10 mouse cellular contexts compared by ENCODE assay signal in the genomic region with DNA sequence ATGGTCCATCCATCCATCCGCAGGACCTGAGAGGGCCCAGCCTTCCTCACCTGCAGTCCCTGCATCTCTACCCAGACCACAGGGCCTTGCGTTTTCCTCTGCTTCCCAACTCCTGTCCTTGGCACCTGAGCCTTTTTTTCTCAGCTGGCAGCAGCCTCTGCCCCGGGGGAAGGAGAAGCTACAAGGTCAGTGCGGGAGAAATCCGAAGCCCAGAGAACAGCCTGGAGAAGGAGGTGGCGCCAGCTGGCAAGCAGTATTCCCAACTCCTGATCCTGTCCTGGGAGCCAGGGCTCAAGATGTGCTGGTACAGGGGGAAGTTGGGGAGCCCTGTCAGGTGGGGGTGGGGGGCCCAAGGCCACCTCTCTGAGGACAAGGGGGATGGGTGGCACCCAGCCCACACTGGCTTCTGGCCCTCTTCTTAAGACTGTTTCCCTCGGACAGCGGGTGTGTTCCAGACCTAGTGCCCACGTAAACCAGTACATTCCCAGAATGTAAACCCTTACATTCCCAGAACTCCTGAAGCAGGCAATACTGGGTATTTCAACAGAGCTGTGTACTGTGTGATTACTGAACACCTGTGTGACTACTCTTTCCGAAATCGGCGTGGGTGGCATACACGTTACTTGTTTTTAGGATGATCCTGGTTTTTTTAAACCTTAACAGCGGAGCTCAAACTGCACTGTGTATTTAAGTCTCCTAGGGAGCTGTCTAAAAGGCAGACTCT. TPM values are rescaled to one million over a fixed set of nuclear protein-coding genes. Genes with fewer than 3 reads are reported as not detected.
DNase-seq lines count a peak whose midpoint lies in the region; ATAC-seq and TF ChIP-seq lines count a peak whose summit lies in the region.
"Had no signal": no experiment of that assay in that cellular context is flagged by ENCODE, and none has a peak within 500 bp of the region (broad histone marks: within the 10 kb centered on the region; RNA-seq: fewer than 3 reads in every experiment).

No protein-coding gene starts in this region.

- no peak for ATAC-seq in forebrain, embryonic 13.5 days
- no peak for ATAC-seq in forebrain, embryonic 14.5 days
- no peak for ATAC-seq in stomach, postnatal 0 days (ENCODE audit: low FRiP score, low TSS enrichment)

- H3K4me2 ChIP-seq in forebrain, embryonic 13.5 days = no peak overlapping the region
- H3K4me2 ChIP-seq in forebrain, embryonic 14.5 days (ENCODE audit: low read length) = no peak overlapping the region
- H3K4me2 ChIP-seq in stomach, postnatal 0 days (replicated peaks; ENCODE audit: low read depth) = no peak overlapping the region
- H3K4me2 ChIP-seq: embryonic facial prominence, embryonic 13.5 days had no signal

- no peaks in the 10 kb centered on the region for H3K36me3 ChIP-seq in forebrain, embryonic 13.5 days (ENCODE audit: poor library complexity, severe bottlenecking)
- no peaks in the 10 kb centered on the region for H3K36me3 ChIP-seq in forebrain, embryonic 14.5 days (ENCODE audit: control insufficient read depth, insufficient read depth, low read length)
- H3K36me3 ChIP-seq in heart, embryonic 10.5 days = peaks cover 7% of the 10 kb centered on the region; the same call in 1 of the 2 replicates
- no peaks in the 10 kb centered on the region; the same call in 1 of the 2 replicates for H3K36me3 ChIP-seq in stomach, postnatal 0 days (ENCODE audit: control insufficient read depth, insufficient read depth, low read length)
- H3K36me3 ChIP-seq: embryonic facial prominence, embryonic 13.5 days had no signal

- no peak for TF ChIP-seq EP300 in stomach, postnatal 0 days (optimal IDR thresholded peaks at IDR 0.05)

- H3K4me3 ChIP-seq in forebrain, embryonic 13.5 days = no peak overlapping the region
- H3K4me3 ChIP-seq in forebrain, embryonic 14.5 days (ENCODE audit: low read depth, low read length) = no peak overlapping the region
- no peak overlapping the region for H3K4me3 ChIP-seq in heart, embryonic 10.5 days
- no peak overlapping the region for H3K4me3 ChIP-seq in stomach, postnatal 0 days (ENCODE audit: low read depth, low read length)
- H3K4me3 ChIP-seq: embryonic facial prominence, embryonic 13.5 days had no signal

- H3K27ac ChIP-seq in forebrain, embryonic 13.5 days = no peak overlapping the region
- no peak overlapping the region for H3K27ac ChIP-seq in forebrain, embryonic 14.5 days (ENCODE audit: low read depth, low read length)
- 0 out of 2 replicates have a peak overlapping the region, but pooled peaks have one; percentile 36 for H3K27ac ChIP-seq in heart, embryonic 10.5 days
- H3K27ac ChIP-seq in stomach, postnatal 0 days (replicated peaks) = peak overlapping the region; percentile 84
- H3K27ac ChIP-seq: embryonic facial prominence, embryonic 13.5 days; liver, embryonic 14.5 days had no signal

- H3K4me1 ChIP-seq in forebrain, embryonic 13.5 days = no peaks in the 10 kb centered on the region
- no peaks in the 10 kb centered on the region for H3K4me1 ChIP-seq in forebrain, embryonic 14.5 days (ENCODE audit: control insufficient read depth, insufficient read depth, low read length)
- peaks cover 46% of the 10 kb centered on the region for H3K4me1 ChIP-seq in heart, embryonic 10.5 days
- H3K4me1 ChIP-seq in stomach, postnatal 0 days (replicated peaks; ENCODE audit: control insufficient read depth, insufficient read depth) = peaks cover 22% of the 10 kb centered on the region

- H3K9ac ChIP-seq in forebrain, embryonic 13.5 days = peak overlapping the region; percentile 6; the same call in 1 of the 2 replicates
- H3K9ac ChIP-seq in forebrain, embryonic 14.5 days (ENCODE audit: low read length) = no peak overlapping the region
- H3K9ac ChIP-seq in stomach, postnatal 0 days (ENCODE audit: low read length) = 0 out of 2 replicates have a peak overlapping the region, but pooled peaks have one; percentile 8
- H3K9ac ChIP-seq: embryonic facial prominence, embryonic 13.5 days; liver, embryonic 14.5 days had no signal

- 83% methylated on average over 14 of the region's 14 CpGs for WGBS in forebrain, embryonic 13.5 days
- WGBS in forebrain, embryonic 14.5 days = 85% methylated on average over 14 of the region's 14 CpGs
- WGBS in heart, embryonic 10.5 days = 87% methylated on average over 14 of the region's 14 CpGs
- 64% methylated on average over 14 of the region's 14 CpGs for WGBS in stomach, postnatal 0 days

- no peak for DNase-seq in forebrain, embryonic 14.5 days (ENCODE audit: low spot score)
- peak; percentile 55 for DNase-seq in ovary, postnatal 36 days (ENCODE audit: low spot score)
- DNase-seq in ovary, postnatal 10 days (ENCODE audit: low spot score) = no peak
- no peak for DNase-seq in heart, embryonic 10.5 days (ENCODE audit: low spot score)
- no peak for DNase-seq in stomach, postnatal 0 days (ENCODE audit: low spot score)
- no peak for DNase-seq in adipocyte (ENCODE audit: low spot score)
- DNase-seq in right cerebral cortex, postnatal 36 days (ENCODE audit: low spot score in 2 of 2) = no peak

- no peaks in the 10 kb centered on the region for H3K9me3 ChIP-seq in forebrain, embryonic 13.5 days (replicated peaks)
- H3K9me3 ChIP-seq in forebrain, embryonic 14.5 days (replicated peaks; ENCODE audit: control insufficient read depth, low read length) = no peaks in the 10 kb centered on the region
- H3K9me3 ChIP-seq in heart, embryonic 10.5 days = no peaks in the 10 kb centered on the region
- no peaks in the 10 kb centered on the region for H3K9me3 ChIP-seq in stomach, postnatal 0 days (ENCODE audit: control insufficient read depth, low read length)
- H3K9me3 ChIP-seq: embryonic facial prominence, embryonic 13.5 days had no signal

- TF ChIP-seq CTCF in stomach, postnatal 0 days (IDR thresholded peaks at IDR 0.05; ENCODE audit: low read depth) = no peak

- no peaks in the 10 kb centered on the region for H3K27me3 ChIP-seq in forebrain, embryonic 13.5 days
- H3K27me3 ChIP-seq in forebrain, embryonic 14.5 days (replicated peaks; ENCODE audit: control insufficient read depth, insufficient read depth, low read length) = no peaks in the 10 kb centered on the region
- peaks cover 9% of the 10 kb centered on the region; the same call in 1 of the 2 replicates for H3K27me3 ChIP-seq in heart, embryonic 10.5 days (ENCODE audit: insufficient read depth, poor library complexity, severe bottlenecking)
- no peaks in the 10 kb centered on the region for H3K27me3 ChIP-seq in stomach, postnatal 0 days (ENCODE audit: control insufficient read depth, insufficient read depth, low read length)
- H3K27me3 ChIP-seq: embryonic facial prominence, embryonic 13.5 days had no signal

RNA-seq across cellular contexts. Expression of a gene that starts 9.9 kb away (rescaled TPM):
- 0.98 and 1.4 TPM in 2 replicates for polyA plus RNA-seq in forebrain, embryonic 13.5 days (2015; fragmentation: Nextera tagmentation; extraction: Ambion mirVana)
- polyA plus RNA-seq in forebrain, embryonic 14.5 days (2014; fragmentation: Nextera tagmentation; extraction: Ambion mirVana) = 1.5 and 1.8 TPM in 2 replicates
- polyA plus RNA-seq in heart, embryonic 10.5 days (2016; fragmentation: Nextera tagmentation; extraction: Ambion mirVana) = 5.8 and 9.0 TPM in 2 replicates
- polyA plus RNA-seq in stomach, postnatal 0 days (2015; fragmentation: Nextera tagmentation; extraction: Ambion mirVana) = 11.8 and 12.3 TPM in 2 replicates

RNA-seq across cellular contexts. Expression of a gene that starts 44.1 kb away (rescaled TPM):
- polyA plus RNA-seq in forebrain, embryonic 13.5 days (2015; fragmentation: Nextera tagmentation; extraction: Ambion mirVana) = 4.5 and 5.1 TPM in 2 replicates
- 4.8 and 6.2 TPM in 2 replicates for polyA plus RNA-seq in forebrain, embryonic 14.5 days (2014; fragmentation: Nextera tagmentation; extraction: Ambion mirVana)
- polyA plus RNA-seq in heart, embryonic 10.5 days (2016; fragmentation: Nextera tagmentation; extraction: Ambion mirVana) = 3.9 and 9.2 TPM in 2 replicates
- polyA plus RNA-seq in stomach, postnatal 0 days (2015; fragmentation: Nextera tagmentation; extraction: Ambion mirVana) = 10.0 and 13.1 TPM in 2 replicates

Comparison
In these comparisons a context has a peak if more than half of its experiments do, and no peak if none do; other contexts are left out.
1. H3K27ac ChIP-seq: peak in heart, embryonic 10.5 days (single experiment) and stomach, postnatal 0 days (single experiment); none in forebrain, embryonic 13.5 days (single experiment) and forebrain, embryonic 14.5 days (single experiment).